Mouse (Mus musculus): ENCODE data around the gene Tmem41a.

Gene Tmem41a

GRCm38 (mm10) chr16:21901286-21901685 lies 46.1 kb downstream of the Tmem41a start:
- DNase-seq (ENCODE audit: low spot score), result no peak

GRCm38 (mm10) chr16:21893890-21894289 lies 53.5 kb downstream of the Tmem41a start:
- no peak for DNase-seq (ENCODE audit: low spot score)

GRCm38 (mm10) chr16:21887601-21888000 lies 59.8 kb downstream of the Tmem41a start:
- DNase-seq (ENCODE audit: low spot score), result no peak

All from retina, embryonic 14.5 days (tissue).